Comparison of ENCODE assay signal across 7 mouse cellular contexts in genomic region chr19:45847016-45847732, GRCm38 (mm10). TPM values are rescaled to one million over a fixed set of nuclear protein-coding genes. Genes with fewer than 3 reads are reported as not detected.
DNase-seq lines count a peak whose midpoint lies in the region; ATAC-seq and TF ChIP-seq lines count a peak whose summit lies in the region.

No protein-coding gene starts in this region.

- TF ChIP-seq CTCF in layer of hippocampus, adult 2 months (conservative IDR thresholded peaks at IDR 0.05), result peak; percentile 79

- H3K4me2 ChIP-seq in hindbrain, embryonic 13.5 days, result no peak overlapping the region

- no peak overlapping the region for H3K4me3 ChIP-seq in layer of hippocampus, adult 2 months
- H3K4me3 ChIP-seq in hindbrain, embryonic 13.5 days, result no peak overlapping the region
- H3K4me3 ChIP-seq in hindbrain, embryonic 10.5 days, result no peak overlapping the region

- peak in 1 of 2 experiments; percentile 51 for DNase-seq in layer of hippocampus, adult 2 months (ENCODE audit: low spot score in 2 of 2)
- no peak for DNase-seq in layer of hippocampus, adult 8-10 months (ENCODE audit: low spot score in 2 of 2)
- DNase-seq in CD8-positive naive resting alpha-beta T cell, adult 2 months (ENCODE audit: low read depth in 2 of 2, low spot score in 2 of 2), result peak; percentile 13 to 57
- peak; percentile 32 for DNase-seq in R1 (ENCODE audit: low read depth, low spot score)
- peak; percentile 36 for DNase-seq in lung, postnatal 10 days
- no peak for DNase-seq in hindbrain, embryonic 10.5 days (ENCODE audit: low spot score)

- peaks cover 12% of the 10 kb centered on the region for H3K4me1 ChIP-seq in hindbrain, embryonic 13.5 days (replicated peaks)
- peaks cover 19% of the 10 kb centered on the region for H3K4me1 ChIP-seq in hindbrain, embryonic 10.5 days (replicated peaks)

- ATAC-seq in hindbrain, embryonic 13.5 days (ENCODE audit: low FRiP score), result no peak

- peak overlapping the region; percentile 8; the same call in 1 of the 2 replicates for H3K27ac ChIP-seq in layer of hippocampus, adult 2 months
- no peak overlapping the region for H3K27ac ChIP-seq in hindbrain, embryonic 13.5 days
- H3K27ac ChIP-seq in hindbrain, embryonic 10.5 days, result no peak overlapping the region

- no peak overlapping the region for H3K9ac ChIP-seq in hindbrain, embryonic 13.5 days

- no peaks in the 10 kb centered on the region for H3K27me3 ChIP-seq in hindbrain, embryonic 13.5 days
- no peaks in the 10 kb centered on the region for H3K27me3 ChIP-seq in hindbrain, embryonic 10.5 days (ENCODE audit: insufficient read depth, poor library complexity, severe bottlenecking)

- H3K36me3 ChIP-seq in hindbrain, embryonic 13.5 days, result no peaks in the 10 kb centered on the region; the same call in 1 of the 2 replicates
- no peaks in the 10 kb centered on the region for H3K36me3 ChIP-seq in hindbrain, embryonic 10.5 days

- H3K9me3 ChIP-seq in hindbrain, embryonic 13.5 days, result no peaks in the 10 kb centered on the region
- no peaks in the 10 kb centered on the region for H3K9me3 ChIP-seq in hindbrain, embryonic 10.5 days

- WGBS in hindbrain, embryonic 13.5 days, result 88% methylated on average over 3 of the region's 3 CpGs
- 96% methylated on average over 3 of the region's 3 CpGs for WGBS in hindbrain, embryonic 10.5 days

RNA-seq across cellular contexts. Expression of gene Kcnip2, which starts 31.3 kb away (rescaled TPM):
- 100 to 1,000 TPM; 212 to 222 TPM for total RNA-seq in layer of hippocampus, adult 2 months (2021)
- total RNA-seq in layer of hippocampus, adult 8-10 months (2022), result 100 to 1,000 TPM; 163 to 211 (median 185) TPM
- 5.1 and 6.8 TPM in 2 replicates for polyA plus RNA-seq in hindbrain, embryonic 13.5 days (2015; fragmentation: Nextera tagmentation; extraction: Ambion mirVana)
- polyA plus RNA-seq in hindbrain, embryonic 10.5 days (2016; fragmentation: Nextera tagmentation; extraction: Ambion mirVana), result 0.71 and 0.77 TPM in 2 replicates

Comparison
In these comparisons a context has a peak if more than half of its experiments do, and no peak if none do; other contexts are left out.
1. DNase-seq: peak in CD8-positive naive resting alpha-beta T cell, adult 2 months (2 of 2), R1 (single experiment) and lung, postnatal 10 days (single experiment); none in layer of hippocampus, adult 8-10 months (0 of 2) and hindbrain, embryonic 10.5 days (single experiment).